Mouse (Mus musculus) cortical plate, adult 2 months (tissue): ENCODE measurements around the gene Cmc1.

Source experiments
- CTCF ChIP-seq: fragments of 200-500 bp; IDR thresholded peaks from 2 replicates; pipeline ENCODE4 v1.5.1; 2011; ENCODE audit warnings: mild to moderate bottlenecking, control low read depth, low read length; ENCODE audit not compliant: insufficient read depth; ENCODE audit errors: extremely low read depth
- POLR2A ChIP-seq: fragments of 200-500 bp; IDR thresholded peaks from 2 replicates; pipeline ENCODE4 v1.6.1; 2011; ENCODE audit warnings: mild to moderate bottlenecking, low read length, control low read depth; ENCODE audit not compliant: insufficient read depth; ENCODE audit errors: extremely low read depth

GRCm38 (mm10) chr9:118193263-118193662, 43.3 kb upstream of the Cmc1 start:
- TF ChIP-seq CTCF (no peak), POLR2A (no peak)
